Mouse (Mus musculus): ENCODE results near the gene Inafm2. TPM values are rescaled to one million over a fixed set of nuclear protein-coding genes. Genes with fewer than 3 reads are reported as not detected.
A peak's percentile ranks its signal among the peaks of the same experiment; 100 is the strongest.

Inafm2 gene
- polyA plus RNA-seq, 1 experiment = 10.3 TPM

GRCm38 (mm10) chr2:118778418-118778817 lies 32.9 kb downstream of the Inafm2 start:
- Histone ChIP-seq H3K36me3 (ENCODE audit: control insufficient read depth, insufficient read depth) (no peaks in the 10 kb centered on the region), H3K79me2 (ENCODE audit: control insufficient read depth, insufficient read depth) (no peaks in the 10 kb centered on the region), H3ac (ENCODE audit: control insufficient read depth, insufficient read length, low read depth) (no peak overlapping the region), H3K79me3 (ENCODE audit: low read depth) (no peaks in the 10 kb centered on the region), H3K27me3 (ENCODE audit: control insufficient read depth, insufficient read depth, insufficient read length) (no peaks in the 10 kb centered on the region), H3K4me3 (ENCODE audit: insufficient read depth, poor library complexity, severe bottlenecking) (no peak overlapping the region)
- TF ChIP-seq USF1 (IDR thresholded peaks at IDR 0.05; ENCODE audit: low read depth) (no peak), FOSL1 (IDR thresholded peaks at IDR 0.05; ENCODE audit: insufficient read depth, low read length, poor library complexity, severe bottlenecking) (no peak), MYOG (IDR thresholded peaks at IDR 0.05; ENCODE audit: control insufficient read depth, extremely low read depth, insufficient read length) (no peak), MYOD1 (IDR thresholded peaks at IDR 0.05; ENCODE audit: control insufficient read depth, insufficient read length, low read depth) (no peak), MAX (IDR thresholded peaks at IDR 0.05) (no peak), CTCF (IDR thresholded peaks at IDR 0.05; ENCODE audit: control insufficient read depth, insufficient read depth, insufficient read length) (no peak), CEBPB (IDR thresholded peaks at IDR 0.05; ENCODE audit: low read depth) (no peak)

DNA sequence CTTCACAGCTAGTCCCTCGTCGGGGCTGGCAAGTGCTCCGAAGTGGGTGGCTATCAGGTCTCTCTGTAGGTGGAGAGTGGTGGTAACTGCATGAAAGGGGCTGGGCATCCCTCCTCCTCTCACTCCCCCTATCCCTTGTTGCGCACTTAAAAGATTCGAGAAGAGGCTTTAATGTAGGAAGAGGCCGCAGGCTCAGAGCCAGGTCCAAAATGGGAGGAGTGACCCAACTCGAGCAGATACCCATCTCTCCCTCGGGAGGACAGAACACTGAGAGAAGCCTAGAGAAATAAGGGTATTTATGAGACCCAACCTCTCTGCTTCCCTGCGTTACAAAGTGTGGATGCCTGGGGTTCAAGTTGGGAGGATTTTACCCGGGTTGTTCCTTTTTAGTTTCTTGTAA lies 33.5 kb downstream of the Inafm2 start:
- no peaks in the 10 kb centered on the region for H3K27me3 ChIP-seq (ENCODE audit: control insufficient read depth, insufficient read depth, insufficient read length)
- H3ac ChIP-seq (ENCODE audit: control insufficient read depth, insufficient read length, low read depth) = no peak overlapping the region
- no peaks in the 10 kb centered on the region for H3K79me2 ChIP-seq (ENCODE audit: control insufficient read depth, insufficient read depth)
- no peak for TF ChIP-seq CEBPB (IDR thresholded peaks at IDR 0.05; ENCODE audit: low read depth)
- TF ChIP-seq USF1 (IDR thresholded peaks at IDR 0.05; ENCODE audit: low read depth) = no peak
- no peak for TF ChIP-seq CTCF (IDR thresholded peaks at IDR 0.05; ENCODE audit: control insufficient read depth, insufficient read depth, insufficient read length)
- no peak for TF ChIP-seq MAX (IDR thresholded peaks at IDR 0.05)
- TF ChIP-seq MYOG (IDR thresholded peaks at IDR 0.05; ENCODE audit: control insufficient read depth, extremely low read depth, insufficient read length) = no peak
- TF ChIP-seq MYOD1 (IDR thresholded peaks at IDR 0.05; ENCODE audit: control insufficient read depth, insufficient read length, low read depth) = no peak
- no peak for TF ChIP-seq FOSL1 (IDR thresholded peaks at IDR 0.05; ENCODE audit: insufficient read depth, low read length, poor library complexity, severe bottlenecking)
- H3K4me3 ChIP-seq (ENCODE audit: insufficient read depth, poor library complexity, severe bottlenecking) = peak overlapping the region; percentile 12
- no peaks in the 10 kb centered on the region for H3K79me3 ChIP-seq (ENCODE audit: low read depth)
- no peaks in the 10 kb centered on the region for H3K36me3 ChIP-seq (ENCODE audit: control insufficient read depth, insufficient read depth)

DNA sequence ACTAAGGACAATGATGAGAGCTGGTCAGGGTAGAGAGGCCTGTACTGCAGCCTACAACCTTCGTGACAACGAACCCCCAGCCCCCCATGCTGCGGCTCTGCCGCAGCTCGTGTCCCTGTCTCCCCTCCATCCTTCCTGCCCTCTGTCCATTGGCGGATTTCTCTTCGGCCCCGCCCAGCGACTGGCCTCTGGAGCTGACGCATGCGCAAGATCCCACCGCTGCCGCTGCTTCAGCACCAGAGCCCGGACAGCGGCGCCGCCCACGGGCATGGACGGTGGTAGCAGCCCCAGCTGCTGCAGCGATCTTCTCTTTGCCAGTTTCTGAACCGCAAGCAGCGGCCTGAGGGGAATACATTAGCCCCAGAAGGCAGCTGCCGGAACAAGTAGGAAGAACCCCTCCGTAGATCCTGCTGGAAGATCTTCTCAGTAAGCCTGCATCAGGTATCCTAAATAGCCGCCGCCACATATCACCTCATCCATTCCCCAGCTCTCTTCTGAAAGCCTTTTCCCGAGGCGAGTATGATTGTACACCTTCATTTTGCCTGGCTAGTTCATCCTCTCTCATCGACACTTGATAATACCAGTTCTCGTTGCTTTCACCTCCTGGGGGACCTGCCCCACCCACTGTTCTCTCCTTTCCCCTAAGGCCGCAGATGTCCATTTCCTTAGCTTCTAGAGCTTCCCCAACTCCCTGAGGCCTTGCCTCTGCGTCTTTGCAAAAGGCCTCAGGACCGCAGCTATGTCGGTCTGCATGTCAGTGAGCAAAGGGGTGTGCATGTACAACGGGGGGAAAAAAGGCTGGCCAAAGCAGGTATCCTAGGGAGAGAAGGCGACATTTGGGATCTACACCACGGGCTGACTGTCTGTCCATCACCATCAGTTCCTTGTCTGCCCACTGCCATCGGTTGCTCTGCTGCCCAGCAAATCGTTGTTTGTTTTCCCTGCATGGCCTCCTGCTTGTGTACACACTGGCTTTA lies 34.2 kb downstream of the Inafm2 start, which contains the start of gene Disp2:
Gene Disp2, plus strand, starts transcription at position 216 of the 977 bp plus-strand sequence.
- no peaks in the 10 kb centered on the region for H3K79me2 ChIP-seq (ENCODE audit: control insufficient read depth, insufficient read depth)
- TF ChIP-seq MYOD1 (IDR thresholded peaks at IDR 0.05; ENCODE audit: control insufficient read depth, insufficient read length, low read depth) (peak; percentile 49), MAX (IDR thresholded peaks at IDR 0.05) (peak; percentile 93), MYOG (IDR thresholded peaks at IDR 0.05; ENCODE audit: control insufficient read depth, extremely low read depth, insufficient read length) (no peak), CTCF (IDR thresholded peaks at IDR 0.05; ENCODE audit: control insufficient read depth, insufficient read depth, insufficient read length) (peak; percentile 12)

DNA sequence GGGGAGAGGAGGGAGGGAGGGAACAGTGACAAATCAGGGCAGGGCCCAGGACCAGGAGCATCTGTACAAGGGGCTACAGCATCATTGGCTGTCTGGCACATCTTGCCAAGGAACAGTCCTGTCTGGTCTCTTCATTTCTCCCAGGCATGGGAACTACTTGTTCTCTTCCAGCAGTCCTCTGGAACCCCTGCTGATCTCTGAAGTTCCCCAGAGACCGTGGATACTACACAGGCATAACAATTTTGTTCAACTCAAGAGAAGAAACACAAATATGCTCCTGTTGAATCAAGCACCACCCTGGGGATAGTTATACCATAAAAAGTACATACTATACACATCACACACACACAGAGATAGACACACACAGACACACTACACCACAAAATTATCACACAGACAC lies 35.6 kb downstream of the Inafm2 start:
- no peak overlapping the region for H3ac ChIP-seq (ENCODE audit: control insufficient read depth, insufficient read length, low read depth)
- H3K27me3 ChIP-seq (ENCODE audit: control insufficient read depth, insufficient read depth, insufficient read length) = no peaks in the 10 kb centered on the region
- H3K79me3 ChIP-seq (ENCODE audit: low read depth) = no peaks in the 10 kb centered on the region
- H3K4me3 ChIP-seq (ENCODE audit: insufficient read depth, poor library complexity, severe bottlenecking) = no peak overlapping the region
- H3K36me3 ChIP-seq (ENCODE audit: control insufficient read depth, insufficient read depth) = no peaks in the 10 kb centered on the region
- H3K79me2 ChIP-seq (ENCODE audit: control insufficient read depth, insufficient read depth) = no peaks in the 10 kb centered on the region
- TF ChIP-seq FOSL1 (IDR thresholded peaks at IDR 0.05; ENCODE audit: insufficient read depth, low read length, poor library complexity, severe bottlenecking) (no peak), MYOG (IDR thresholded peaks at IDR 0.05; ENCODE audit: control insufficient read depth, extremely low read depth, insufficient read length) (no peak), CEBPB (IDR thresholded peaks at IDR 0.05; ENCODE audit: low read depth) (no peak)

More for the DNA sequence above, 34.2 kb downstream of the Inafm2 start, which contains the start of gene Disp2:
- Histone ChIP-seq H3K27me3 (ENCODE audit: control insufficient read depth, insufficient read depth, insufficient read length) (no peaks in the 10 kb centered on the region), H3K36me3 (ENCODE audit: control insufficient read depth, insufficient read depth) (no peaks in the 10 kb centered on the region), H3K79me3 (ENCODE audit: low read depth) (no peaks in the 10 kb centered on the region), H3ac (ENCODE audit: control insufficient read depth, insufficient read length, low read depth) (peak within 1 kb of the TSS; percentile 33), H3K4me3 (ENCODE audit: insufficient read depth, poor library complexity, severe bottlenecking) (peak within 1 kb of the TSS; percentile 12)

GRCm38 (mm10) chr2:118782303-118782702 lies 36.7 kb downstream of the Inafm2 start:
- H3ac ChIP-seq (ENCODE audit: control insufficient read depth, insufficient read length, low read depth) = no peak overlapping the region
- TF ChIP-seq USF1 (IDR thresholded peaks at IDR 0.05; ENCODE audit: low read depth) = no peak
- TF ChIP-seq CTCF (IDR thresholded peaks at IDR 0.05; ENCODE audit: control insufficient read depth, insufficient read depth, insufficient read length) = no peak
- TF ChIP-seq CEBPB (IDR thresholded peaks at IDR 0.05; ENCODE audit: low read depth) = no peak
- no peak for TF ChIP-seq MYOD1 (IDR thresholded peaks at IDR 0.05; ENCODE audit: control insufficient read depth, insufficient read length, low read depth)
- no peak for TF ChIP-seq MYOG (IDR thresholded peaks at IDR 0.05; ENCODE audit: control insufficient read depth, extremely low read depth, insufficient read length)
- TF ChIP-seq FOSL1 (IDR thresholded peaks at IDR 0.05; ENCODE audit: insufficient read depth, low read length, poor library complexity, severe bottlenecking) = no peak
- TF ChIP-seq MAX (IDR thresholded peaks at IDR 0.05) = no peak

More at GRCm38 (mm10) chr2:118782303-118782702, 36.7 kb downstream of the Inafm2 start:
- Histone ChIP-seq H3K36me3 (ENCODE audit: control insufficient read depth, insufficient read depth) (no peaks in the 10 kb centered on the region), H3K79me2 (ENCODE audit: control insufficient read depth, insufficient read depth) (no peaks in the 10 kb centered on the region), H3K27me3 (ENCODE audit: control insufficient read depth, insufficient read depth, insufficient read length) (no peaks in the 10 kb centered on the region), H3K4me3 (ENCODE audit: insufficient read depth, poor library complexity, severe bottlenecking) (no peak overlapping the region), H3K79me3 (ENCODE audit: low read depth) (no peaks in the 10 kb centered on the region)
